Mouse (Mus musculus) mouse embryonic stem cell (cell line): ENCODE data around the gene Tmem37.

Source experiments
- in situ Hi-C, 2 experiments: fragments of 300-500 bp; cut with MboI; formaldehyde crosslinking; loops; 1 replicate in 1 of 2; 3 replicates in 1 of 2; pipeline ENCODE4 v1.14.3; 2019 to 2020; ENCODE audit warnings: low sequenced_read_pairs in 2 of 2, low pct_unique_long_range_greater_than_20kb in 1 of 2, mixed read lengths in 1 of 2; ENCODE audit not compliant: unreplicated experiment in 1 of 2

Tmem37 gene

GRCm38 (mm10) chr1:120073519-120074306, at the start of gene Tmem37:
TSS of gene Tmem37 (minus strand) at chr1:120074074.
- in situ Hi-C loops, result no loop called here

- in situ Hi-C loops, result no loop called here
These were observed 48.9 kb upstream of the Tmem37 start for GRCm38 (mm10) chr1:120122634-120123383.

- in situ Hi-C loops, result no loop called here
These were observed 48.2 kb upstream of the Tmem37 start for GRCm38 (mm10) chr1:120121930-120122530.

GRCm38 (mm10) chr1:120120969-120121811, 47.3 kb upstream of the Tmem37 start, which contains the start of the genes Dbi and 3110009E18Rik:
TSS of gene Dbi (minus strand) at chr1:120121078.
TSS of gene 3110009E18Rik (plus strand) at chr1:120121187.
- in situ Hi-C loops, result no loop called here

- in situ Hi-C loops, result no loop called here
These were observed 46.5 kb upstream of the Tmem37 start for GRCm38 (mm10) chr1:120120141-120120968.

- in situ Hi-C loops, result no loop called here
These were observed 45.5 kb upstream of the Tmem37 start for GRCm38 (mm10) chr1:120119389-120119788.

- in situ Hi-C loops, result no loop called here
These were observed 45.0 kb upstream of the Tmem37 start for GRCm38 (mm10) chr1:120118854-120119253.

GRCm38 (mm10) chr1:120116106-120116505, 42.2 kb upstream of the Tmem37 start:
- in situ Hi-C loops, result no loop called here

- in situ Hi-C loops, result no loop called here
These were observed 41.8 kb upstream of the Tmem37 start for GRCm38 (mm10) chr1:120115671-120116081.

GRCm38 (mm10) chr1:120112251-120113187, 38.6 kb upstream of the Tmem37 start:
- in situ Hi-C loops, result no loop called here

- in situ Hi-C loops, result no loop called here
These were observed 37.9 kb upstream of the Tmem37 start for GRCm38 (mm10) chr1:120111766-120112165.

GRCm38 (mm10) chr1:120109741-120110432, 36.0 kb upstream of the Tmem37 start:
- in situ Hi-C loops, result no loop called here

GRCm38 (mm10) chr1:120105556-120105959, 31.7 kb upstream of the Tmem37 start:
- in situ Hi-C loops, result no loop called here

- in situ Hi-C loops, result no loop called here
These were observed 27.3 kb upstream of the Tmem37 start for GRCm38 (mm10) chr1:120101227-120101609.

- in situ Hi-C loops, result no loop called here
These were observed 26.8 kb upstream of the Tmem37 start for GRCm38 (mm10) chr1:120100456-120101226.
